ENCODE assay signal across 25 mouse cellular contexts in genomic region chr15:25884416-25884958, GRCm38 (mm10). TPM values are rescaled to one million over a fixed set of nuclear protein-coding genes. Genes with fewer than 3 reads are reported as not detected.
DNase-seq lines count a peak whose midpoint lies in the region; ATAC-seq and TF ChIP-seq lines count a peak whose summit lies in the region.
"Had no signal": no experiment of that assay in that cellular context is flagged by ENCODE, and none has a peak within 500 bp of the region (broad histone marks: within the 10 kb centered on the region; RNA-seq: fewer than 3 reads in every experiment).

No protein-coding gene starts in this region.

- H3K4me3 ChIP-seq in lung, postnatal 0 days (ENCODE audit: low read depth, low read length) = no peak overlapping the region
- H3K4me3 ChIP-seq in megakaryocyte, embryonic 14.5 days (replicated peaks) = peak overlapping the region; percentile 7
- H3K4me3 ChIP-seq in stomach, embryonic 16.5 days (replicated peaks; ENCODE audit: low read length) = no peak overlapping the region
- H3K4me3 ChIP-seq: erythroblast, embryonic 14.5 days; heart, embryonic 10.5 days; hindbrain, embryonic 12.5 days; midbrain, embryonic 13.5 days; myocyte had no signal

- no peak overlapping the region for H3K9ac ChIP-seq in lung, postnatal 0 days (replicated peaks; ENCODE audit: low read depth)
- H3K9ac ChIP-seq in stomach, embryonic 16.5 days (ENCODE audit: low read length) = no peak overlapping the region
- H3K9ac ChIP-seq: hindbrain, embryonic 12.5 days; midbrain, embryonic 13.5 days had no signal

- no peaks in the 10 kb centered on the region for H3K36me3 ChIP-seq in lung, postnatal 0 days (ENCODE audit: insufficient read depth, low read length)
- no peaks in the 10 kb centered on the region for H3K36me3 ChIP-seq in megakaryocyte, embryonic 14.5 days (replicated peaks; ENCODE audit: low read length)
- H3K36me3 ChIP-seq in stomach, embryonic 16.5 days (ENCODE audit: control insufficient read depth, insufficient read depth, low read length) = no peaks in the 10 kb centered on the region
- H3K36me3 ChIP-seq: G1E; heart, embryonic 10.5 days; hindbrain, embryonic 12.5 days; midbrain, embryonic 13.5 days had no signal

- 0 out of 2 replicates have a peak overlapping the region, but pooled peaks have one; percentile 11 for H3K4me2 ChIP-seq in lung, postnatal 0 days (replicated peaks; ENCODE audit: low read depth, low read length)
- H3K4me2 ChIP-seq in stomach, embryonic 16.5 days (ENCODE audit: low read depth, low read length) = 0 out of 2 replicates have a peak overlapping the region, but pooled peaks have one; percentile 19
- H3K4me2 ChIP-seq: hindbrain, embryonic 12.5 days; liver, embryonic 11.5 days; midbrain, embryonic 13.5 days had no signal

- no peak for TF ChIP-seq EP300 in lung, postnatal 0 days (IDR thresholded peaks at IDR 0.05)

- DNase-seq in lung, postnatal 0 days (ENCODE audit: low spot score) = no peak
- DNase-seq in lung, postnatal 14 days = no peak
- no peak for DNase-seq in layer of hippocampus, postnatal 14 days (ENCODE audit: low spot score in 2 of 2)
- no peak for DNase-seq in c-Kit-positive CD71-positive TER-119-positive erythroid progenitor cells, embryonic 14.5 days (ENCODE audit: low spot score)
- no peak for DNase-seq in left cerebral cortex, adult 18-20 months (ENCODE audit: low spot score in 2 of 2)
- DNase-seq: adrenal gland, postnatal 14 days; cerebellum, adult 11 months; cerebellum, postnatal 14 days; gastrocnemius, postnatal 25 days; kidney, adult 9 months; kidney, postnatal 4 days; lung, adult 18-20 months; lung, postnatal 36 days; right cerebral cortex, postnatal 25 days had no signal

- no peak for TF ChIP-seq CTCF in lung, postnatal 0 days (IDR thresholded peaks at IDR 0.05)

- no peak overlapping the region for H3K27ac ChIP-seq in lung, postnatal 0 days (ENCODE audit: low read length)
- H3K27ac ChIP-seq in stomach, embryonic 16.5 days (ENCODE audit: low read length) = peak overlapping the region; percentile 36; the same call in 1 of the 2 replicates
- H3K27ac ChIP-seq: heart, embryonic 10.5 days; hindbrain, embryonic 12.5 days; midbrain, embryonic 13.5 days had no signal

- H3K4me1 ChIP-seq in lung, postnatal 0 days (ENCODE audit: insufficient read depth, low read depth, low read length) = no peaks in the 10 kb centered on the region
- H3K4me1 ChIP-seq in megakaryocyte, embryonic 14.5 days = peaks cover 4% of the 10 kb centered on the region; the same call in 1 of the 2 replicates
- 0 out of 2 replicates have a peak, but pooled peaks cover 5% of the 10 kb centered on the region for H3K4me1 ChIP-seq in stomach, embryonic 16.5 days (ENCODE audit: control insufficient read depth, insufficient read depth, low read length)
- H3K4me1 ChIP-seq: heart, embryonic 10.5 days; hindbrain, embryonic 12.5 days; midbrain, embryonic 13.5 days had no signal

- H3K27me3 ChIP-seq in lung, postnatal 0 days (replicated peaks; ENCODE audit: insufficient read depth, low read length) = no peaks in the 10 kb centered on the region
- peaks cover 7% of the 10 kb centered on the region for H3K27me3 ChIP-seq in megakaryocyte, embryonic 14.5 days (replicated peaks)
- no peaks in the 10 kb centered on the region for H3K27me3 ChIP-seq in stomach, embryonic 16.5 days (ENCODE audit: control insufficient read depth, insufficient read depth, low read length)
- H3K27me3 ChIP-seq: hindbrain, embryonic 12.5 days; midbrain, embryonic 13.5 days had no signal

- 62% methylated on average over 14 of the region's 14 CpGs for WGBS in lung, postnatal 0 days
- 67% methylated on average over 14 of the region's 14 CpGs for WGBS in stomach, embryonic 16.5 days

- no peak for ATAC-seq in lung, postnatal 0 days
- ATAC-seq in granulocyte monocyte progenitor cell, adult 5-6 weeks (replicated peaks; ENCODE audit: poor library complexity, severe bottlenecking) = peak; percentile 58
- ATAC-seq in stomach, embryonic 16.5 days (ENCODE audit: insufficient read depth, low FRiP score) = peak; percentile 62; the same call in 1 of the 2 replicates
- ATAC-seq: forebrain, embryonic 14.5 days; midbrain, embryonic 13.5 days had no signal

- H3K9me3 ChIP-seq in lung, postnatal 0 days (ENCODE audit: low read length) = no peaks in the 10 kb centered on the region
- peaks cover 11% of the 10 kb centered on the region for H3K9me3 ChIP-seq in megakaryocyte, embryonic 14.5 days
- no peaks in the 10 kb centered on the region for H3K9me3 ChIP-seq in stomach, embryonic 16.5 days (replicated peaks; ENCODE audit: control insufficient read depth, low read length)
- H3K9me3 ChIP-seq: heart, embryonic 10.5 days; hindbrain, embryonic 12.5 days; midbrain, embryonic 13.5 days had no signal

RNA-seq across cellular contexts. Expression of gene Retreg1, which starts 41.5 kb away (rescaled TPM):
- 36.2 and 36.8 TPM in 2 replicates for polyA plus RNA-seq in lung, postnatal 0 days (2015; fragmentation: Nextera tagmentation; extraction: Ambion mirVana)
- 15.5 and 23.1 TPM in 2 replicates for total RNA-seq in granulocyte monocyte progenitor cell, adult 5-6 weeks (2014; fragmentation: Nextera tagmentation)
- total RNA-seq in granulocyte monocyte progenitor cell, adult 5-6 weeks (2017) = 30.4 and 37.6 TPM in 2 replicates
- polyA plus RNA-seq in megakaryocyte, embryonic 14.5 days (2012; ENCODE audit: insufficient read depth, low replicate concordance) = 1.4 TPM in 1 of 2 replicates, not detected in the other
- 19.5 and 19.7 TPM in 2 replicates for polyA plus RNA-seq in stomach, embryonic 16.5 days (2015; fragmentation: Nextera tagmentation; extraction: Ambion mirVana)
- 10 to 100 TPM; 31.4 to 34.8 TPM for total RNA-seq in layer of hippocampus, postnatal 14 days (2021)
- 10 to 100 TPM; 34.4 to 36.1 TPM for total RNA-seq in left cerebral cortex, adult 18-20 months (2021)
- polyA plus RNA-seq: erythroblast, embryonic 14.5 days; G1E had no signal
